Mouse (Mus musculus): ENCODE data around the gene Parpbp.
A peak's percentile ranks its signal among the peaks of the same experiment; 100 is the strongest.

Gene Parpbp

DNA sequence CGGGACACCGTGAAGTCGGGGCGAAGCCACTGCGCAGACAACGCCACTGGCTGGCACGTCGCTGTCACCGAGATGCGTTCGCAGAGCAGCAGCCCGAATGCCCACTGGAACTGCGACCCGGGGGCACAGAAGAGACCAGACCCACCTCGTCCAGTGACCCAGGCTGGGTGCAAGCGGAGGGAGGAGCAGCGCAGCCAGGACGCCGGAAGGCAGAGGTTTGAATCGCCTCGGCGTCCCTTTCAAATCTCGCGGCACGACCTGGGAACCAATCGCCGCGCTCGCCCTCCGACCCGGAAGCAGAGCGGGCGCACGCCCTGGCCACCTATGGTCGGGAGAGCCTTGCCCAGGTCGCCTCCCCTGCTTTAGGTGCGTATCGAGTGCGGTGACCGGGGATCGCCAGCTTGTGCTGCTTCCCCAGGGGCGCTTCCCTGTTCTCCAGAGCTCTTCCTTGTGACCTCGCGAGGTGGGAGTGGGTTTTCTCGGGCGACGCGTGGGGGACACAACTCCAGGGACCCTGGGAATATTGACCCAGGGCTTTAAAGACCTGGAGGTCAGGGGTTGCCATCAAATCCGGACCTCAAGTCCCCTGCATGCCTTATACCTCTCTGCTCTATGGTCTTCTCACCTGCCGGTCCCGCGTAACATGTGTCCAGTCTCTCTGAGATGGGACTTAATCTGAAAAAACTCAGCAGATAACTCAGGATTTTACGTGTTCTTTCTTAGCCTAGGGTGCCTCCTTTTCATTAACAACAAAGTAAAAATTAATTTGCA lies at the start of gene Parpbp, which contains the start of gene Nup37:
TSS of gene Parpbp (minus strand) at position 235 of the 771 bp plus-strand sequence.
TSS of gene Nup37 (plus strand) at position 286 of the 771 bp plus-strand sequence.
- peak; percentile 90 for DNase-seq (ENCODE audit: low read depth, low spot score)

DNA sequence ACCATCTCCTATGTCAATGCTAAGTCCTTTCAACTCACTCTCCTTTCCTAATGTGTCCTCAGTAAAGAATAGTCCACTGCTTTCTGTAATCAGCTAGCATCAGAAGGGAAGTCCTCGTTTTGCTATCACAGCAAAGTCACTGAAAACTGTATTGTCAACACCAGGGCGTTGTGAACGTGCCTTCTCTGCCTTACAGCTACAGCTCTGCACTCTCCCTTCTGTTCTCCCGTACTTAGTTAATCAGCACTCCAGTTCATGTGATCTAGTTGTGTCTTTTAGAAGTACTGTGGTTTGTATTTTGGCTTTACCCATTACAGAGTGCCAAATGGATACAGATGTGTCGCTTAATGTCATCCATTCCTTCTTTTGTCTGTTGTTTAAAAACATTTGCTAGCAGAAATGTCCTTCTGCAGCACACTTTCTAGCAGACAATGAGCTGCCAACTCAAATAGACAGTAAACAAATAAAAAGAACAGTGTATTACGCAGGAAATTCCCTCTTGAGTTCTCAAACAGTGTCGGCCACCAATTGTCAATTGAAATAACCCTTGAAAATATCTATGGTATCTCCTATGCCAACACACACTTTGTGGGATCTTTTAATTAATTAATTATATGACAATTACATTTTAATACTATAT lies 20.8 kb upstream of the Parpbp start:
- DNase-seq (ENCODE audit: low read depth, low spot score) = no peak

DNA sequence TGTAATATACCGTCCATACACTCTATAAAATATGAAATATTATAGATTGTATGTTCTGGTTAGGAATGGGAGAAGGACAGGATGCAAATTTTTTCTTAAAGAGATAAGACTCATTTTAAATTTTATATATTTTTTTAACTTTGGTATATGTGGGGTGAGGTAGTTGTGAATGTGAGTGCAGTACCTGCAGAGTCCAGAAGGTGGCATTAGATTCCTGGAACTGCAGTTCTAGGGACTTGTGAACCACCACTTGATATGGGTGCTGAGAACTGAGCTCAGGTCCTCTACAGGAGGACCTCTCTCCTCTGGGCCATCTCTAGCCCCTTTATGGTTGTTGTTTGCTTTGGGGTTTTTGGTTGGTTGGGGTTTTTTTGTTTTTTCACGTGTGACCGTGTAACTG lies 19.4 kb upstream of the Parpbp start:
- peak; percentile 65 for DNase-seq (ENCODE audit: low read depth, low spot score)

DNA sequence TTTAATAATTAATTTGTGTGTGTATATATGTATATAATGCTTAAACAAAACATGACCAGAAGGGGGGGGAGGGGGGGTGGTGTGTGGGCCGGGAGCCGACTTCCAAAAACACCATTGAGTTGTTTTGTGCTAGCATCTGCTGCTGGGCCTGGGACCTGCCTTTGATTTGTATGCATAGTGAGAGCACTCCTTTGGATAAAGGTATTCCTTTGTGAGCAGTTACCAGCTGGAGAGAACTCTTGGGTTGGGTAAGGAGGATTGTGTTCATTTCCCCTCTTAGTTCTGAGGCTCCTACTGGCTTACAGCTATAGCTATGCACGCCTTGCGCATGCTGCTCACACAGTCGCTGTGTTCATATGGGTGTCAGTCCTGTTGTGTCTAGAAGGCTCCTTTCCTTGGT lies 15.9 kb upstream of the Parpbp start:
- DNase-seq (ENCODE audit: low read depth, low spot score) = peak; percentile 88

DNA sequence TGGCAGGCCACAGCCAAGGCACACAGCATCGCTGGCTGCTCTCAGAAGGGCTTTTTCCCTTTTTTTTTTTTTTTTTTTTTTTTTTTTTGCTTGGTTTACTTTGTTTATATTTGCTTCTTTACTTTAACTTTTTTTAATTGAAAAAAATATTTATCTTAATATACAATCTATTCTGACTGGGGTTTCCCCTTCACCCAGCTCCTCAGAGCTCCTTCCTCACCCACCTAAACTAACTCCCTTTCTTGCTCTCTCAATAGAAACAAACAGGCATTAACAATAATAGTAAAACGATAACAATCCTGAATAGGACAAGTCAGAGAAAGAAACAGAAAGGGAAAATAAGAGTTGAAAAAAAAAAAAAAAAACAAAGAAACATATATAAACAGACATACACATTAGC lies 15.4 kb upstream of the Parpbp start:
- no peak for DNase-seq (ENCODE audit: low read depth, low spot score)

DNA sequence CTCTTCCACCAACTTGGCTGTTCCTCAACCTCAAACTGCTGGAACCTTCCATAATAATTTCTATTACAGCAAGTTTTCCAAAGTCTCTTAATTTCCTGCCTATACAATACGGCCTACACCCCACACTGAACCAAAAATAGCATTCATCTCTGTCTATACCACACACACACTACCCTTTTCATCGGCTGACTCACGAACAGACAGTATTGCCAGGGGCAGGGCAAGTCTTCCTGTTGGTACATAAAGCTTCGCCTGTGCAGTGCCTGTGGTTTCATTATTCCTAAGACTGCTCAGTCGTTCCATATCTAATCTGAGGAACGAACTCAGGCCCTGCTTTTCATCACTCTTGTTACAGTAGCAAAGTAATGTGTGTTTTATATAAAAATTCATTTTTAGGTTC lies 4.9 kb upstream of the Parpbp start:
- DNase-seq (ENCODE audit: low read depth, low spot score) = no peak

DNA sequence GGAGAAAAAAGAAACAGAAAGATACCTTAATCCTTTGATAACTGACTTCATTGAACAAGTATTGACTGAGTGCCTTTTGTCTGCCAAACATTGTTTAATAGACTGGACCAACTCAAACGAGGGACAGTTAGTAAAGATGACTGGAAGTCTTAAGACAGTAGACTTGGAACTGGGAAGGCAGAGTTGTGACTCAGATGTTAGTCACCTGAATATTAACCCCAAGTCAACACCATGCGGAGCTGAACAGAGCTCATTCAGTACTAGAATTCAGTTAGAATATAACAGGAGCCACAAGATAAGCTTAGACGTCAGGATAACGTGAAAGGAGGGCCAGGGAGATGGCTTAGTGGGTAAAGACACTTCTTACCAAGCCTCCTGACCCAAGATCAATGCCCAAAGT lies 3.6 kb upstream of the Parpbp start:
- no peak for DNase-seq (ENCODE audit: low read depth, low spot score)

DNA sequence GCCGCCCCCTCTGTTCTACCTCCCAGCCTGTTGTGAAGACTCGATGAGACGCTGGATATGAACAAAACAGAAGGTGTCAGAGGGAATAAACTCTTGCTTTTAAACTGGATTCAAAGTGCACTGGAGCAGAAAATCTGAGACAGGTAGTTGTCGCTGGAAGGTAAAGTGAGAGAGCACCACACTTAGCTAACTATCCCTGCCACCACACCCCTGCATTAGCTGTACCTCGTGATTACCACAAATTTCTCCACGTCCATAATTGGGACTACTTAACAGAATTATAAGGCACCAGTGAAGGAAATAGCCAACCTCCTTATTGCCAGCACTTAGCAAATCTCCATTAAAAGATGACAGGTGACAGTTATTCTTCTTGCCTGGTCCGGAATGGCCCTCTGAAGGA lies 554 bp downstream of the Parpbp start:
- no peak for DNase-seq (ENCODE audit: low read depth, low spot score)

DNA sequence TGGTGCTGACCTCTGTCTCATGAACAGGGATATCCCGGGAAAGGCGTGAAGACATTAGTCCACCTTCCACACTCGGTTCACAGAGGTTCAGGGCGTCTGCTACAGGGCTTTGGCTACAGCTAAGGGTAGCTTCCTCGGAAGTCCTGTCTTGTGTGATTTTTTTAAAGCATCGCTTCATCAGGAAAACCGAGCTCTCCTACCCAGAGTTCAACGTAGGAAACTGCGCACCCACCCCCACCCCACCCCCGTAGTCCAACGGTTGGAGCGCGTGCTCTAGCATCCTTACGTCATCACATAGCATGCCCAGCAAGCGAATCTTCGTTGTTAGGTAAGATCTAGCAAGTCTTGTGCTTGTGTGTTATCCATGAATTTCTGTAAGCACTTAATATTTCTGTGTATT lies 11.1 kb downstream of the Parpbp start:
- no peak for DNase-seq (ENCODE audit: low read depth, low spot score)

DNA sequence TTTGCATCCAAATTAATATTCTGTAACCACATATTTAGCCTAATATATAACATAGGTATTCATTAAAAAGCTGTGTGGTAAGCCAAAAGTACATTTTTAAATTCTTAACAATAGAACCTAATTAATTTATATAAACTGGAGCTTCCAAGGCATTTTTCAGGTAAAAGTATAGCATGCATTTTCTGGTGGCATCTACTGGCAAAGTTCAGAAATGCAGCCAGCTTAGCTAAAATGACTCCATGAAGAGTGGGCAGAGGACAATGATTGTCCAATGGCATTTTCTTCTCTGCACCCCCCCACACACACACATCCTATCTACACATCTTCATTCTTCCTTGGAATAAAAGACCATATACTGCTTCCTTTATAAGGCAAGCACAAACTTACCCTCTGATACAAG lies 27.0 kb downstream of the Parpbp start:
- DNase-seq (ENCODE audit: low read depth, low spot score) = no peak

DNA sequence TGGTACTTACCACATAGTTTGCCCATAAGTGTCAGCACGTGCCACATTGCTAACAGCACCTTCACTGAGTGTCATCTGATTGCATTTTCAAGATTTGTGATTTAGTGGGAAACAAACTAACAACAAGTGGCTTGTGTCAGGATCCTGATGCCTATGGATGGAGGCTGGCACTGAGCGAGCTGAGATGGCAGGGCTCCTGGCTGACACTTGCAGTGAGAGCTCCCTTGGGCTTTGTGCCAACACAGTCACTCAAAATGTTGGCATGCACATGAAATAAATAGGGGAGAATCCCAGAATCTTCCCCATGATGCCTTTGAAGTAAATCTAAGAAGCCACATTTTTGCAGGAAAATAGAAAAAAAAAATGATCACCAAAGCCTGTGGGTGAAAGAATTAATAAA lies 33.5 kb downstream of the Parpbp start:
- no peak for DNase-seq (ENCODE audit: low read depth, low spot score)

DNA sequence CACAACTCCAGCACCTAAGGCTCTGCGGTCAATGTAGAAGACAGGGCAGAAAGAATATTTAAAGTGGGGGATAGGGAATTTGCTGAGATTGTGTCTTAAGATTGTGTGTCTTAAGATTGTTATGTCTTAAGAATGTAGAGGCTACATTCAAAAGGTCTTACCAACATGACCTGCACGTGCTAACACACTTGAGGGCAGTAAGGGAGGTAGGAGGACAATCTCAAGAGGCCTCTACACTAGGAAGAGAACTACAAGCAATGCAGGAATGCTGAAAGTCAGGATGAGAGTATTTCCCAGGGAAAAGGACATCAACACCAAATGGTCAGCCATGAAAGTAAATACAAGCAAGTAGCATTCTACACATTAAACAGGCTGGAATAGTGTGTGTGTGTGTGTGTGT lies 40.6 kb downstream of the Parpbp start:
- DNase-seq (ENCODE audit: low read depth, low spot score) = no peak

DNA sequence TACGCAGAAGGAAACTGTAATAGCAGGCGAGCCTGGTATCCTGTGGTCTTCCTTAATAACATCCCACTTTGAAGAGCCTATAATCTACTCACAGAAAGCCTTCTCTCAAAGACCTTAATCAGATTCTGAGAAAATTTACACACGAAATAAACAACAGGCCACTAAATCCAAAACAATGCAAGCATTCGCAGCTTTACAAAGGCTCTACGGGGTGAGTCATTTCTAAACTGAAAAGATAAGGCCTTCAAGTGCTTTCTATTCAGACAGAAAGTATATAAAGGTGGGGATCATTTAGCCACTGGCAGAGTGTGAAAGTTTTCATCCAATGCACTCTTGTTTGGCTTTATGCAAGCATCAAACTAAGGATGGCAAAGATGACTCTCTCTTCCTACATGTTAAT lies 56.0 kb downstream of the Parpbp start, which contains the start of gene Pmch:
TSS of gene Pmch (plus strand) at position 301 of the 400 bp plus-strand sequence.
- no peak for DNase-seq (ENCODE audit: low read depth, low spot score)

DNA sequence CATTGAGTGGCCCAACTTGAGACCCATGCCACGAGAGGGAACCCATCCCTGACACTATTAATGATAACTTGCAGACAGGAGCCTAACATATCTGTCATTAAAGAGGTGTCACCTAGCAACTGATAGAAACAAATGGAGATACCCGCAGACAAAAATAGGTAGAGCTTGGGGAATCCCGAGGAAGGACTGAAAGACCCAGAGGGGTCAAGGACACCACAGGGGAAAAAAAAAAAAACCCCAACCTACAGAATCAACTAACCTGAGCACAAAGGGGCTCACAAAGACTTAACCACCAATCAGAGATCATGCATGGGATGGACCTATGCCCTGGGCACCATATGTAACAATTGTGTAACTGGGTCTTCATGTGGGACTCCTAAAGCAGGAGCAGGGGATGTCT lies 79.4 kb downstream of the Parpbp start:
- no peak for DNase-seq (ENCODE audit: low read depth, low spot score)

DNA sequence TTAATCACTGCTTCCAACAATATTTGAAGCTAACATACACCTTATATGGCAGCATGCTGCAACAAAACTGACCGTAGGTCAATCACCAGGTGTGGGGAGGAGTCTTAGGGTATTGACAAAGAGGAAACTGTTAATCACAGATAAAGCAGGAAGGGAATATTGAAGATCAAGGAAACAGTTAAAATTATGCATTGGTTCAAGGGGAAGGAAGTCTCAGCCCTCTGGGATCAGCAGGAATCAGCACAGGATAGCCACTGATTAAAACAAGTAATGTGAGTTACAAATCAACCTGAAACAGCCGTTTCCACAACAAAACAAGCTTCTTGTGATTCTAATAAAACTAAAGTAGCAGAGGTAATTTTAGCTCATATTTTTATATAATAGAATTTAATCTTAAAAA lies 81.9 kb downstream of the Parpbp start:
- no peak for DNase-seq (ENCODE audit: low read depth, low spot score)

DNA sequence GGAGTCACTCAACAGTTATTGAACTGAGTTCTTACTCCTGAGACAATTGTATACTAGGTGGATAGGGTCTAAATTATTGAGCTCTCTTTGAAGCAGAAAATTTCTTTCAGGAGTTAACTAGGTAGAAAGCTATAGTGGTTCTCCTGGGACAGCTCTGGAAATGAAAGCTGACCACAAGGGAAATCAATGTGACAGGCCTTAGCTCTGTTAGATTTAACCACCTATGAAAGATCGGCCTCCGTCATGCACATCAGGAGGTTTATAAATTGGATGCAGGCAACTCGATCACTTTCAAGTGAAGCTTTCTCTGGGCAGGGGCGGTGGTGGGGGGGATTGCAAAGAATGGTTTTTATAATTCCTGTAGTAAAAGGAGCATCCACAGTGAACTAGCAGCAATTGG lies 83.3 kb downstream of the Parpbp start:
- no peak for DNase-seq (ENCODE audit: low read depth, low spot score)

DNA sequence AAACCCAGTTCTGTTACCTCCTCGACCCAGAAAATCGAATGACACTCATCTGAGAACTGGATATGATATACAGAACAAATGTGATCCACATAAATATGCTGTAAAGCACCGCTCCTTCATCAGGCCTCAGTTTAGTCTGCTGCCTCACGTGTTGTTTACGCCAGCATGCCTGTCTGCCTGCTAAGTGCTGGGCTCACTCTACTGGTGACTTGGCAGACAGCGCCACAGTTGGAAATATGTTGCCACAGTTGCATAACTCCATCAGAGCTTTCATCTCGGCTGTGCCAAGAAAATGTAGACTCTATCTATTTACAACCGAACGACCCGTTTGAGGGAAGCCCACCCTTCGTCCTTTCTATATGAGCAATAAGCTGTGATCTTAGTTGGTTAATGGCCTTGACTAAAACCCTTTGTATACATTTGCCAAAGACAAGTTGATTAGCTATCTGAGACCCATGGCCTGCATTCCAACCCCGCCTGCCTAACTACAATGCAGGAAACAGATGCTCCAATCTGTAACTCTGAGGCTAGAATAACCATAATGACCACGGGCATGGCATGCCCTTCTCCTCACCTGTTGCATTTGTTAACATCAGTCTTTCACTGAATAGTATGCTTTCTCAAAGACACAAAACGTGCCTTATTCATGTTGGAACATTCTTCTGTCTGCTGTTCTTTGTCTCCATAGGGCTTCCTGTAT lies 89.6 kb downstream of the Parpbp start:
- no peak for DNase-seq (ENCODE audit: low read depth, low spot score)

DNA sequence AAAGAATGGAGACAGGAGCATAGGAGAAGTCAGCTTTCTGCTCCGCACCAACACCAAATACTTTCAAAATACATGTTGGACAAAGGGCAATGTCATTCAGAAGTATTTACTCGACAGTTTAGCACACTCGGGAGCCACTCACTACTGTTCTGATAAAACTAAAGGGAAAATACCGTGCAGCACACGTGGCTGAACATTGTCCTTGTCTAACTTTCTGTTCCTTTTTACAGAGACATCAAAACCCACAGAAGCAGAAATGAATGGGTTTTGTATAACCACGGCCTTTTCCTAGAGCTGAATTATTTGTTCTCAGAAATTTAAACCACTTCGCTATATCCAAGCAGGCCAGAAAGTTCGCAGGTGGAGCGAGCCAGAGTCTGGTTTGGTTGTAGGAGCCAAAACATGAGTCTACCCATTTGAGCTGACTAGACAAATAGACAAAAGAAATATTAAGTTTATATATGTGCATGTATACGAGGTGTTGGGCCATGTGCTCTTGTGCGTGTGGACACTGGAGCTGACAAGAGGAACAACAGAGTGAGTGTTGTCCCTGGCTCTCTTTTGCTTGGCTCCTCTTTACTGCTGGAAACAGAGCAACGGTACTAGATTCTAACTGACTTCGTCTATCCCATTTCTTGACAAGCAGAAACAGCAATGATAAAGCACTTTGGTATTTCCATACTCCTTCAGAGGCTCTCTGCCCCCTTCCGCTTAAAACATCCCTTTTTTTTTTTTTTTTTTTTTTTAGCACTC lies 92.3 kb downstream of the Parpbp start:
- no peak for DNase-seq (ENCODE audit: low read depth, low spot score)

DNA sequence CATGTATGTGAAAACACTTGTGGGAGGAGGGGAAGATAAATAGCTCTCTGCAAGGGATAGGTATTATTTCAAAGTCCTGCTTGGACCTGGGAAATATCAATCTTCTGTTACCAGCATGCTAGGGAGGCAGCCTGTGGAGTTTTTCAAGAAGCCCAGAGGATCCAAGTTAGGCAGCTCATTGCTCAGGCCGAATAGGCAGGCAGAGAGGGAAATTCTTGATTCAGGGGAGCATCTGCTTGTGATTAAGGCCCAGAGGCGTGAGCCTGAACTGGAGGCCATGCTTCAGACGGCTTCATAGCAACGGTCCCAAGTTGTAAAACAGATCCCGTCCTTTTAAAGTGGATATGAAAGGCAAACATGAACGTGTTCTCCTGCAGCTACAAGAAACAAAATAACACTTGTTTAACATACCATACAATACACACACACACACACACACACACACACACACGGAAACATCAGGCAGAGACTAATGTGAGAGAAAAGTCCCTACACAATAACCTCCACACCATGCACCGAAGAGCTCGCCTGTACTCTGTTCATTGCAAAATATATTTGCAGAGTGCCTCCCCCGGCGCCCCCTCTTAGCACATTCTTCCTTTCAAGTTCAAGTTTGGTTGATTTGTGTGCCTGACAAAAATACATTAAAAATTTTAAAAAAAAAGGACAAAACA lies 100.5 kb downstream of the Parpbp start:
- no peak for DNase-seq (ENCODE audit: low read depth, low spot score)

DNA sequence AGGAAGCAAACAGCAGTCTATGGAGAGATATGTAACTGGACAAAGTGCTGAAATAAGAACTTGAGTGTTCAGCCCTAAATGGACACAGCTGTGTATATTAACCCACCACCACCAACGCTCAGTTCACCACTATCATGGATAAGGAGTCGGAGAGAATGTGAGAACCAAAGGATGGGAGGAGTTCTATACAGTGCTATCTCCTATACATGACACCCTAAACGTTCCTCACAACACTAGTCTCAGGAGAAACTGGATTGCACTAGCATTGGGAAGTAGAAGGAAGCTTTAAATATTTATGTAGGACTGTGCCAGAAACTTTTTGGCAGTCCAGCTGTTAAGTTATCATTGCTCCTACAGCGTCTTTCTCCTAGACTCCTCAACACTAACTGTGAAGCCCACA lies 102.4 kb downstream of the Parpbp start:
- no peak for DNase-seq (ENCODE audit: low read depth, low spot score)
